Mouse (Mus musculus) retina, embryonic 14.5 days (tissue): ENCODE measurements around the gene Cdcp1.

Experiments used
- DNase-seq: peaks from one replicate; pipeline ENCODE4 v3.0.0-alpha.2; 2015; ENCODE audit warnings: low spot score

Gene Cdcp1

GRCm38 (mm10) chr9:123207895-123208294 is 7.9 kb downstream of the Cdcp1 start:
- no peak for DNase-seq

GRCm38 (mm10) chr9:123206948-123207347 is 8.9 kb downstream of the Cdcp1 start:
- DNase-seq, result no peak

- no peak for DNase-seq
These were observed 9.3 kb downstream of the Cdcp1 start for GRCm38 (mm10) chr9:123206526-123206925.

- no peak for DNase-seq
These were observed 15.7 kb downstream of the Cdcp1 start for GRCm38 (mm10) chr9:123200116-123200515.

- DNase-seq, result no peak
These were observed 27.6 kb downstream of the Cdcp1 start for GRCm38 (mm10) chr9:123188271-123188670.

- no peak for DNase-seq
These were observed 28.2 kb downstream of the Cdcp1 start for GRCm38 (mm10) chr9:123187589-123187988.

GRCm38 (mm10) chr9:123186151-123186550 is 29.7 kb downstream of the Cdcp1 start:
- no peak for DNase-seq

- DNase-seq, result peak; percentile 9
These were observed 30.3 kb downstream of the Cdcp1 start for GRCm38 (mm10) chr9:123185546-123185945.

GRCm38 (mm10) chr9:123183226-123183625 is 32.6 kb downstream of the Cdcp1 start:
- DNase-seq, result no peak

- no peak for DNase-seq
These were observed 35.8 kb downstream of the Cdcp1 start for GRCm38 (mm10) chr9:123180003-123180402.

- DNase-seq, result no peak
These were observed 38.3 kb downstream of the Cdcp1 start for GRCm38 (mm10) chr9:123177380-123178048.

- peak; percentile 63 for DNase-seq
These were observed 41.5 kb downstream of the Cdcp1 start for GRCm38 (mm10) chr9:123174356-123174755.

- no peak for DNase-seq
These were observed 42.1 kb downstream of the Cdcp1 start for GRCm38 (mm10) chr9:123173760-123174159.

- no peak for DNase-seq
These were observed 49.9 kb downstream of the Cdcp1 start for GRCm38 (mm10) chr9:123165781-123166443.

GRCm38 (mm10) chr9:123162985-123163694 is 52.7 kb downstream of the Cdcp1 start:
- no peak for DNase-seq

- no peak for DNase-seq
These were observed 54.0 kb downstream of the Cdcp1 start for GRCm38 (mm10) chr9:123161792-123162191.

GRCm38 (mm10) chr9:123159330-123159729 is 56.5 kb downstream of the Cdcp1 start:
- DNase-seq, result peak; percentile 82

GRCm38 (mm10) chr9:123158125-123158836 is 57.6 kb downstream of the Cdcp1 start:
- peak; percentile 76 for DNase-seq

- DNase-seq, result no peak
These were observed 58.1 kb downstream of the Cdcp1 start for GRCm38 (mm10) chr9:123157699-123158098.

GRCm38 (mm10) chr9:123156910-123157361 is 58.9 kb downstream of the Cdcp1 start:
- peak; percentile 37 for DNase-seq

- DNase-seq, result no peak
These were observed 62.7 kb downstream of the Cdcp1 start for GRCm38 (mm10) chr9:123153121-123153520.

GRCm38 (mm10) chr9:123152026-123152425 is 63.8 kb downstream of the Cdcp1 start:
- DNase-seq, result no peak
